Mouse (Mus musculus) kidney, adult 2 months (tissue): ENCODE results near the gene Dbh.

ENCODE experiments used
- CTCF ChIP-seq: fragments of 200-500 bp; conservative IDR thresholded peaks from 2 replicates; pipeline ENCODE4 v1.5.1; 2011; ENCODE audit warnings: low read depth, mild to moderate bottlenecking, control low read depth, low read length, moderate library complexity, mixed read lengths; ENCODE audit not compliant: insufficient read depth, insufficient read length
- POLR2A ChIP-seq: fragments of 200-500 bp; IDR thresholded peaks from one replicate; pipeline ENCODE4 v1.6.1; 2011; ENCODE audit warnings: low read depth, low read length, control low read depth

DNA sequence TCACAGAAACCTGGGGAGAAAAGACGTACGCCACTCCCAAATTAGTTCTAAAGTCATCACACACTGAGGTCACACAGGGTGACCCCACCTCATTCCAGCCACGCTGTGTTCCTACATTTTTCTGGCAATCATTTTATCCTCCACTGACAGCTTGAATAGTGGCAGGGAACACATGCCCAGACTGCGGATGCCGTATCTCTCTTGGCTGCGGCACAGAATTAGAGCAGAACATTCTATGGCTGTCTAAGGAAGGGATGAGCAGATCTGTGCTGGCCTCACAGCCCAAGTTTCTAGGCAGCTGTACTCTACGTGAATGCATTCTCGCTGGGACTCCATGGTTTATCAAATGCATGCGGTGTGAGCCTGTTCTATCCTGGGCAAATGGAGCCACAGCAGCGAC lies 40.6 kb downstream of the Dbh start:
- no peak for TF ChIP-seq POLR2A
- no peak for TF ChIP-seq CTCF
